Mouse (Mus musculus) spleen, adult 2 months (tissue): ENCODE measurements at regions not wholly inside any gene's neighbourhood (a gene's known extent, or its start where the extent isn't known, plus 50 kb on each side); places are given as distances from the start of the nearest gene placed in this dataset.

Experiments used
- CTCF ChIP-seq: fragments of 200-500 bp; IDR thresholded peaks from 2 replicates; pipeline ENCODE4 v1.5.1; 2011; ENCODE audit warnings: mild to moderate bottlenecking, inconsistent platforms; ENCODE audit not compliant: insufficient read depth, insufficient read length, insufficient replicate concordance; ENCODE audit errors: extremely low read depth
- POLR2A ChIP-seq: fragments of 200-500 bp; IDR thresholded peaks from 2 replicates; pipeline ENCODE4 v1.6.1; 2011; ENCODE audit warnings: low read depth, low read length, inconsistent platforms

GRCm38 (mm10) chr15:50345536-50345935 lies 3539.2 kb upstream of the Gm7489 start:
- TF ChIP-seq POLR2A (no peak), CTCF (no peak)
